Mouse (Mus musculus): Measurements from ENCODE around the gene Prpf39.

Prpf39 gene

DNA sequence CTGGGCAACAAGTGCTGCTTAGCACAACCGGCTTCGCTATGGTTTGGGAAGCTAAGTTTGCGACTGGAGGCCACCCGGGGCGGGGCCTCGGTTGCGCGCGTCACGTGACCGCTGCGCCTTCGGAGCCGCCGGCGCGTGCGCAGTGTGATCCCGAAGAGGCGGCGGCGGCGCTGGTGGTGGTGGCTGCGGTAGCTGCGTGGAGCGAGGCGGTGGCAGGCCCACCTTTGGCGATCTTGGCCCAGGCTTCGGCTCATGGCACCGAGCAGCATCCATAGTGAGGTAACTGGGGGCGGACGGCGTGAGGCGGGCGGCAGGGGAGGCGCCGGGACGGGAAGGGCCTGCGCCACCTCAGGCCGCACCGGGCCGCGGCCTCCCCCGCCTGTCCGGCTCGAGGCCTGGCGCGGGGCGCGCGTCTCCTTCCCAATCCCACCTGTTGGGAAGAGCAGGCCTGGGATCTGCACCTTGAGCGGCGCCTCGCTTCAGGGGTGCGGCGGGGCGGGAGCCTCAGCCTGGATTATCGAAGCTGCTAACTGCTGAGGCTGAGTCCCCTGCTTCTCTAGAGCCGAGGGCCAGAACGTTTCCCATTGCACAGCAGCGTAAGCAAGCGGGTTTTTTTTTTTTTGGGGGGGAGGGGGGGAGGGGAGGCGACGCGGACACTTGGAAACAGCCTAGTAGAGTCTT, at the start of gene Prpf39:
Prpf39 (plus strand) TSS at position 144 of the 681 bp plus-strand sequence.
- DNase-seq = peak; percentile 93

DNA sequence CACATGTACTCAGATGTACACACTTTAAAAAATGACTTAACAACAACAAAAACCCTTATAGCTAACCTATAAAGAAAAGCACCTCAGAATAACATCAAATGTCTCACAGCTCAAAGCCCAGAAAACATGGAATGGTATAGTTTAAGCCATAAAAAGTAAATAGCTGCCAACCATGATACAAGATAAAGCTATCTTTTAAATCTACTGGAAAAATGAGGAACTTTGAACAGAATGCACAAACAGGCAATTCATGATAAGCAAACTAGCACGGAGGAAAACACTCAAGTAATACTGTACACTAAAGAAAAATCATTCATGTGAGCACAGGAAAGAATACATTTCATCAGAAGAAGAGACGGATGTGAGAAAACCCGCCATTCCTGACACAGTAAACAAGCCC, 28.4 kb upstream of the Prpf39 start:
- no peak for DNase-seq

GRCm38 (mm10) chr12:65022842-65023241, 13.3 kb upstream of the Prpf39 start:
- DNase-seq = no peak

GRCm38 (mm10) chr12:65035839-65036189, 319 bp upstream of the Prpf39 start:
- DNase-seq = no peak

GRCm38 (mm10) chr12:65036892-65037545, 886 bp downstream of the Prpf39 start:
- no peak for DNase-seq

- DNase-seq = no peak
Observed at GRCm38 (mm10) chr12:65037546-65037937, 1.4 kb downstream of the Prpf39 start.

- DNase-seq = no peak
Observed at GRCm38 (mm10) chr12:65048799-65049198, 12.7 kb downstream of the Prpf39 start.

GRCm38 (mm10) chr12:65058203-65058602, 22.1 kb downstream of the Prpf39 start:
- no peak for DNase-seq

- DNase-seq = no peak
Observed at GRCm38 (mm10) chr12:65061082-65061481, 24.9 kb downstream of the Prpf39 start.

GRCm38 (mm10) chr12:65065241-65065640, 29.1 kb downstream of the Prpf39 start:
- no peak for DNase-seq

DNA sequence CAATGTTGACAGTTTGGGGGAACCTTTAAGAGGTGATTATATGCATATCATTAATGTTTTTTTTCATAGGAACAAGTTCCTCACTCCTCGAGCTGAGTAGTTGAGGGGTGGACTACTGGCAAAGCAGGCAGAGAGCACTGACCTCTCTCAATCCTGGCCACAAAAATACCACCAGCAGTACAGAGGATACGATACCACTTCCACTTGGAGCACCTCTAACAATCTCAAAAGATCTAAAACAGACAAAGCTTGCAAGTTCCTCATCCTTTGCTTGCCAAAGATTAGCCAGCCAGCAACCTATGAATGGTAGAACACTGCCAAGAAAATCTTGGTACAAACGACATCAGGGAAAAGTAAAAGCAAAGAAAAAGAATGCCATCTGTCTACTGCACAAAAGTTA, 30.1 kb downstream of the Prpf39 start:
- no peak for DNase-seq

GRCm38 (mm10) chr12:65068409-65068808, 32.3 kb downstream of the Prpf39 start:
- no peak for DNase-seq

DNA sequence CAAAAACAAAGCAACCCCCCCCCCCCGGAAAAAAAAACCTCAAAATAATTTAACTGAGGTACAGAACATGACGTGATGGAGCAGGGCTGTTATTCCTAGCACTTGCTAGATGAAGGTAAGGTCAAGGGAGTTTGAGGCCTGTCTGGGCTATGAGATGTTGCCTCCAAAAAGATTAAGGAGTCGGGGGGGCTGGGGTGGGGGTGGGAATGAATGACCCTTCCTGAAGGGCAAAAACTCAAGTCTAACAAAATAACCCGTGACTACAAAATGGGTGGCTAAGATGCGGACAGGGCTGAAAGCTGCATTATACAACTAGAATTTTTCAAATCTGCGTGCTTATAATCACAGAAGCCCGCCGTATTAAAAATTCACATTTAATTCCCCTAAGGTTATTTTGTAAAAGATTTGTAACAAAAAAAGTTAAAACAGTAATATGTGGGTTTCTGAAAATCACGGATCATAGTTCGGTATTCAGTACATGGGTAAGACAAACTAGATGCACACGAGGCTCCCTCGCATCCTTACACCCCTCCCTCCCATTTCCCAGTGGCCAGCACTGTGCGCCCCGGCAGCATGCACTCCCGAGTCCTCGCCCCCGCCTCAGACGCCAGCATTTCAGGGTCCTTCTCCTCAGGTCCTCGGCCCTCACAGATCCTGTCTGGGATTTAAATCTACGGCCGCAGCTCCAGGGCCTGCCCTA, 36.9 kb downstream of the Prpf39 start:
- no peak for DNase-seq

DNA sequence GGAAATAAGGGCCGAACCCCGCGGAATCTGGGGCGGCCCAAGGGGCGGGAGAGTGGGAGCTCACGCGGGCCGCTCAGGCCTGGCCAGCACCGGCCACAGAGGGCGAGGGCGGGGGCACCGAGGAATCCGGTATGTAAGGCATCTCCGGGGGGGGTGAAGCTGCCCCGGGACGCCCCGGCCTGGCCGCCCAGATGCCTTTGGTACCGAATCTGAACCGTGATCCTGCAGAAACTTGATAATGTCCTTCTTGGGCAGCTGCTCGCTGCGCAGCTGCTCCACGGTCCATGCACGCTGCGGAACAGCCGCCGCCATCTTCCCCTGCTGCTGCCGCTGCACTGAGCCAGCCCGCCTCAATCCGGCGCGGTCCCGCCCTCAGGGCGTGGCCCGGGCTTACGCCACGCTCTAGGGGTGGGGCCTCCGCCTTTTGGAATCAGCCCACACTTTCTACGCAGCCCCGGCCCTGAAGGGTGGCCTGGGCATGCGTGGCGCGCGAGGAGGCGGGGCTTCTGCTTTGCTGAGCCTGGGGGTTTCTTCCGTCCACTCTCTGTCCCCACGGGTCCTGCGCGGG, 37.6 kb downstream of the Prpf39 start, which contains the start of gene Fkbp3:
Fkbp3 (minus strand) TSS at position 397 of the 568 bp plus-strand sequence.
- DNase-seq = peak; percentile 96

- no peak for DNase-seq
Observed at GRCm38 (mm10) chr12:65074651-65075050, 38.5 kb downstream of the Prpf39 start.

DNA sequence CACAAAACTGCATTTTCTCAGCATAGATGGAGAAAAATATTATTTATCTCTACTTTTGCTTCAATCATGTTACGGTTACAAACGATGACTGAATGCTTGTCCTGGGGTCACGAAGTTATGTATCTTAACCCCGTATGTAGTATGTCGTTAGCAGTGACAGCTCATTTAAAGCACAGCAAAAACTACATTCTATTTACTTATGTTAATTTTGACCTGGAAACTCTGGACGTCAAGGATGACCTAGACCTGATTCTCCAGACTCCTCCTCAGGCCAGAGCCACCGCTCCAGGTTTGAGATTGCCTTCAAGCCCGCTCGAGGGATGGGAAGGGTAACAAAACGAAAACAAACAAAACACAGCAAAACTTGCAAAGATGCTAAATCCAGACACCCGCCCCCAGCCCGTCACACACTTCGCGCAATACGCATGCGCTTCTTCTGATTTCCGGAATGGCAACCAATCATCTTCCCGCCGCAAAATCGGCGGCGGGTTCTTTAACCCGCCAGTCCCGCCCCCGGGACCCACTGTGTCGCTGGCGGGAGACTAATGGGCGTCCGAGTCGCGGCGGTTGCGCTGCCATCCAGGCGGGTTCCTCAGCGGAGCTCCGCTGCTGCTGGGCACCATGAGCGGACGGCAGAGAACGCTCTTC, 39.1 kb downstream of the Prpf39 start, which contains the start of gene Fancm:
Fancm (plus strand) TSS at position 519 of the 648 bp plus-strand sequence.
- DNase-seq = peak; percentile 85

GRCm38 (mm10) chr12:65075733-65076310, 39.7 kb downstream of the Prpf39 start:
- peak; percentile 48 for DNase-seq

GRCm38 (mm10) chr12:65076906-65077305, 40.8 kb downstream of the Prpf39 start:
- DNase-seq = no peak

- DNase-seq = no peak
Observed at GRCm38 (mm10) chr12:65108746-65109145, 72.6 kb downstream of the Prpf39 start.

- no peak for DNase-seq
Observed at GRCm38 (mm10) chr12:65111503-65111902, 75.4 kb downstream of the Prpf39 start.

- no peak for DNase-seq
Observed at GRCm38 (mm10) chr12:65112811-65113210, 76.7 kb downstream of the Prpf39 start.
